Mouse (Mus musculus) NIH3T3 (cell line): ENCODE measurements around the gene Dpm2.

ENCODE experiments used
- DNase-seq: peaks from one replicate; pipeline ENCODE4 v3.0.0-alpha.2; 2012; ENCODE audit warnings: low read depth

Gene Dpm2

GRCm38 (mm10) chr2:32570698-32571494 is at the start of gene Dpm2:
Gene Dpm2 (plus strand): TSS chr2:32570858.
- peak; percentile 94 for DNase-seq

DNA sequence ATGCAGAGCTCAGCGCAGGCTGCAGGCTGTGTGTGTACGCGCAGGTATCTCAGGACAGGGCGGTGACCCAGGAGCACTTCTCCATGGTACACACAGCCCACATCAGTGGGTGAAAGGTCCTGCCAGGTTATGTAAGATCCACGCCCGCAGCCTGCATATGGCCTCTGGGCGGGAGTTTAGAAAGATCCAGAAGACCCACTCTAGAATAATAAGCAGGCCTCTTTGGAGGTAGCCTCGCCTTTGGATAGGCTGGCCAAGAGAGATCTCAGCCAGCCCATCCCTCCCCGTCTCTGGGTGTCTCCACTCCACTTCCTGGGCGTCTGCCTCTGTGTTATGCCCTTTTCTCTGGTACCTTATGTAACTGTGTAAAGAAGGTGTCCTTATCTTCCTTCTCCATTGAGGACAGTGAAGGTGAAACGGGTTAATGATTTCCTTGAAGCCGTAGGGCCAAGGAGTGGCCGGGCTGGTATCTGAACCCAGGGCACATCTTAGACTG is 46.1 kb upstream of the Dpm2 start:
- DNase-seq = no peak

GRCm38 (mm10) chr2:32525816-32526215 is 44.8 kb upstream of the Dpm2 start:
- DNase-seq = no peak

- no peak for DNase-seq
Observed at GRCm38 (mm10) chr2:32527468-32527966, 43.1 kb upstream of the Dpm2 start.

DNA sequence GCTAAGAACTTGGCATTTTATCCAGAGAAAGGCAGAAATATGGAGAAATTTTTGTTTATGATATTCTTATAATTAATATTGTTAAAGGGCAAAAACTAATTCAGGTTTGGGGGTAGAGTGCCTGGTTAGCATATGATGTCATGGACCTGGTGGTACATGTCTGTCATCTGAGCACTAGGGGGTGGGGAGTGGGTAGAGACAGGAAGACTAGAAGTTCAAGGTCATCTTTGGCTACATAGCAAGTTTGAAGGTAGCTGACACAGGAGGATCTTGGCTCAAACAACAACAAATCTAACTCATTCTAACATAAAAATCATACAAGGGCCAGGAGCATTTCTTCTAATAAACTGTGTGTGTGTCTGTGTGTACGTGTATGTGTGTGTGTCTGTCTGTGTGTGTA is 42.3 kb upstream of the Dpm2 start:
- no peak for DNase-seq

DNA sequence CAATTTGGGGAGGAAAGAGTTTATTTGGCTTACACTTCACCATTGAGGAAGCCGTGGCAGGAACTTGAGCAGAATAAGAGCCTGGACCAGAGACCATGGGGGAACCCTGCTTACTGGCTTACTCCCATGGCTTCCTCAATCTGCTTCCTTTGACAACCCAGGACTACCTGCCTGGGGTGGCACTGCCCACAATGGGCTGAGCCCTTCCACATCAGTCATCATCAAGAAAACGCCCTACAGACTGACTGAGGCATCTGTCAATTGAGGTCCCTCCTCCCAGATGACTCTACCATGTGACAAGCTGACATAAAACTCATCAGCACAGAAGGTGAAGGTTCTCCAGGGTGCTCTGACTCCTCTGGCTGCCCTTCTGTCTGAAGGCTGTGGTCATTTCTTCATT is 40.2 kb upstream of the Dpm2 start:
- DNase-seq = no peak

DNA sequence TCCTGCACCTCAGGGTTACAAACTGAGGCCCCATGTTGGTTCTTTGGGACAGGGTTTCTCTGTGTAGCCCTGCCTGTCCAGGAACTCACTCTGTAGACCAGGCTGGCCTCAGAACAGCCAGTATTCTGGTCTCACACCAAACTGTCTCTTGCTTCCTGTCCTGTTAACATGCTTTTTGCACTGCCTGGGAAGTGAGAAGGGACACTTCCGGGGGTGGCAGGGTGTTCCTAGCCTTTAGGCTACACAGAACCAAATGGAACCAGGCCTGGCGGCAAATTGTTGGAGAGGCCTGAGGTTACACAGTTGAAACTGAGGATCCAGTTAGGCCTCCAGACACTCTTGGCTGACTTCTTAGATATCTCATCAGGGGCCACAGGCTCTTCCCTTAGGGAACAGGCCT is 37.5 kb upstream of the Dpm2 start:
- DNase-seq = no peak

DNA sequence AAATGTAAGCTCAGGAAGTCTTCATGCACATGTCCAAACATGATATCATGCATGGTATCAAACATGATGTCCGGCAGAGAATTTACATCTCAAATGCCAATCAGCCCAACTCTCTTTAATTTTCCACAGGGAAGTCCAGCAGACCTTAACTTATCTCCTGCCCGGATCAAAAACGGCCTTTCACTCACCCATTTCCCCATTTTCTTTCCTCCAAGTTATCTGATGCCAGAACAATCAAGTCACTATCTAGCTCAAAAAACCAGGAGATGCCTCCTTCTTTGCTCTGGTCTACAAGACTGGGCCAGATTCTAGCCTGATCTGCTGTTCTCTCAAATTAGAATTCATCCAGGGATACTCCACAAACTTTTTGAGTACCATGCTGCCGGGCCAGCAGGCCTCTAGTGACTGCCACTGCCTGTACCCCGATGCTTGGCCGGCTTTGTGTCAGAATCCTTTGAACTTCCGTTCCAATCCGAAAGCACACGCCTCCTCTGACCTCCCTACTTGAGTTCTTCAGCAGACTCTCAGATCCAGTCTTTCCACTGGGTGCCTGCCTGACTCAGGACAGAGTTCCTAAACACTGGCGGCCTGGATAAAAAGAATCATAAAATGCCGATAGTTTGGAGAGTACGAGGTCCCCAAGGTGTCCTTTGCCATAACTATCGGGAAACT is 36.5 kb upstream of the Dpm2 start:
- DNase-seq = peak; percentile 53

- peak; percentile 99 for DNase-seq
Observed at GRCm38 (mm10) chr2:32534733-32535471, 35.8 kb upstream of the Dpm2 start, which contains the start of gene Fam102a. Gene Fam102a (plus strand): TSS chr2:32535332.

DNA sequence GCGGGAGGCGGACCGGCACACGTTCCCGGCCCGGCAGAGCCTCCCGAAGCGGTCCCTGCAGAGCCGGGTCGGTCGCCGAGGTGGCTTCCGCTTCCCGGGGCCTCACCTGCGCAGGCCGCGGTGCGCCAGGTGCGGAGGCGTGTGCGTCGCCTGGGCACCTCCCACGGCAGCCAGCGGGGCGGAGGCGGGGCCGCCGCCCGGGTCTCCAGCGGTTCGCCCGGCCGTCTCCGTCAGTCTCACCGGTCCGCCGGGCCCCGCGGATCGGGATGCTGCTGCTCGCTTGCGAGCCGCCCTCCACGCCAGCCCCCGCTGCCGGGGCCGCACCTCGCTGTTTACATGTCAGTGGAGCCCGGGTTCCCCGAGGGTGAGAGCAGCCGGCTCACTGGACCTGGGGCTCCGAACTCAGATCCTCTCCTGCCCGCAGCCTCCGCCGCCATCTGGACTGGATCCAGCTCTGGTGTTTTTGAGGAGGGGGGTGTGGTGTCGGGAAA is 35.1 kb upstream of the Dpm2 start:
- DNase-seq = peak; percentile 55

- DNase-seq = peak; percentile 50
Observed at GRCm38 (mm10) chr2:32536086-32536633, 34.5 kb upstream of the Dpm2 start.

DNA sequence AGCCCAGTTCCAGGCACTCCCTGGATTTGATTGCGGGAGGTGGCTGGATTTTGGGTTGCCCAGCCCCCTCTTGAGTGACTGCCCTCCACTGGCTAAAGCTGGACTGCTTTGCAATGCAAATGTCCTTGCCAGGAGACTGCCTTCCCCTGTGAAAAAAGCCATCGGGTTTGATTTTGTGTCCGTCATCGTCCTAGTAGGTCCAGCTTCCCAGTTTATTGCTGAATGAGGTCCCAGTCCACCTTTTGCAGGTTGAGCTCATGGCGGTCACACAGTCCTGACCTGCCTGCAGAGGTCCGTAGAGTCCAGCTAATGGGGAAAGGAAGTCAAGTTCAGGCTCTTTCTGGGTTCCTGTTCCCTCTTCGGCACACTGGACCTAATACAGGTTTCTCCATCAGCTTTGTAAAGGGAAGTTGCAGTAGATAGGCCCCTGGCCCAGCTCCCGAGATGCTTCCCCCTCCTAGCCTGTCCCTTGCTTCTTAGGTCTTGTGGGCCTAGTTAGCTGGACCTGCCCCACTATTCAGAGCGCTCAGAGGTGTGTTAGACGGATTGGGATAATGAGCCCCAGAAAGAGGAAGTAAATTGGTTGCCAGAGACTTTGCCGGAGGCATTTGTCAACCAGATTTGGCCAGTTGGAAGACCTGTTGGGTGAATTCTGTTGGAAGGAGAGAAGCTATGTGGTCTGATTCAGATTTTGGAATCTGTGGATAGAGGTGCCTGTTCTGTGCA is 33.9 kb upstream of the Dpm2 start:
- peak; percentile 78 for DNase-seq

DNA sequence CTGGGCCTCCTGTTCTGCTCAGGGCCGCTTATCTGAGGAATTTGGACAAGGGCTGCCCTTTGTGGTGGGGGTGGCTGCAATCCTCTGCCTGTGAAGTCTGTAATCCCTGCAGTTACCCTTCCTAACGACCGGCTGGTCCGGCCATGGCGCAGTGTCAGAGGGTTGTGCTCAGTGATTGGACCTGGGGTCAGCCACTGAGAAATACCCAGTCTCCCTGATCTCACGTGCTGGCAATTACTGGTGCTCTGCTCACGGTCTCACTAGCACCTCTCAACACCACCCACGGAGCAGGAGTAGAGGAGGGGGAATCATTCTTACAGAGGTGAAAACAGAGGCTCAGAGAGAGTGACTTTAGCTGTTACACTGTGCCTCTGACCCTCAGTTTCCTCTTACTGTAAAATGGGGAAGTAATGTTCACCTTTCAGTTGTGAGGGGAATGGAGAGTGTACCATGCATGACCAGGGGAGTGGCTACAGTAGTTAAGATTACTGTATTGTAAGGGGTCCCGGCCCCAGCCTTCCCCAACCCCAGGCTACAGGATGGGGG is 33.2 kb upstream of the Dpm2 start:
- no peak for DNase-seq

DNA sequence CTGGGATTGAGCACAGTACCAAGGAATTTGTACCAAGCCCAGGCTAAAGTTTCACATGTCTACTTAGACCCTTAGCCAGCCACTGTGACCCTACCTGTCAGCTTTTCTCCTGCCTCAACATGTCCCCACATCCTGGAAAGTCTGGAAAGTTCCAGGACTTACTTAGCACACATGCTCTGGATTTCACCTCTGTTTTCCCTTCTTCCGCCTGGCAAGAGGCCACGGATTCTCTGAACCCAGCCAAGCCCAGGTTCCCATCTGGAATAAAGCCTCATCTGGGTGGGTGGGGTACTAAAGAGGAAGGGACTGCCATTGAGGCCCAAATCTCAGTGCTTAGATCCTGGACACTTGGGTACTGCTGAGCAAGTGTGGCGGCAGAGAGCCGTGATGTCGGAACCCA is 32.7 kb upstream of the Dpm2 start:
- DNase-seq = no peak

DNA sequence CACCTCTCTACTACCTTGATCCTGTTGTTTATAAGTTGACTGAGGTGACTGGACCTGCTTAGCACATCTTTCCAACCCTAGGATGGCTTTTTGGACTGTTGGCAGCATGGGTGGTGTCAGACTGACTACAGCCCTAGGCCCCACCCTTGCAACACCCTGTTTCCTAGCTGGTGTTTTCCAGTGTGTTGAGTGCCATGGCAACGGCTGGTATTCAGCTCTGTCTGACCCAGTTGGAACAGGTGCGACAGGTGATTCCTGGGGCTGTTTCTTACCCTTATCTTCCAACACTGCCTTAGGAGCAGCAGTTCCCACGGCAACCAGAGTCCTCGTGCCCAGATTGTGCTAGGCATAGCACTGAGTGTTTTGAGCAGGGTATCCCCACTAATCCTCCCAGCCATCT is 32.2 kb upstream of the Dpm2 start:
- no peak for DNase-seq

DNA sequence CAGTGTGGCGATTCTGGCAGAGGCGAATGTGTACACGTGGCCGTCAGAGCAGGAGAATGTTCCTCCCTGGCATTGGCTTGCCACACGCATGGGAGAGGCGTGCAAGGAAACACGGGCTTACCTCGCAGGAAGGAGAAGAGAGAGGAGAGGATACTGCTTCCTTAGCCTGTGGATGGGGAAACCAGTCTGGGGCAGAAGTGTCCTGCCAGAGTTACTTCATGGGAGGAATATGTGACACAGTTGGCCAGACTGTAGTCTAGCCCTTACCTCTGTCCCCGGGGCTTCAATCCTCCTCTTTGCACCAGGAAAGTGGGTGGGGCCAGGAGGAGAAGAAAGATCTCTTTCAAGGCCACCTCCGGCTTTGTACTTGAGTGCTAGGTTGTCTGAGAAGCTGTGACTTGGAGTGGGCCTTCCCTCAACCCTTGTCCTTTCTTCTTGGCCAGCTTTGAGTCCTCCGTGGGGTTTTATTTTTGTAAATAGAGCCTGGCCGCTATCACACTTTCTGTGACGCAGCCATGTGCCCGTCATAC is 31.1 kb upstream of the Dpm2 start:
- no peak for DNase-seq

DNA sequence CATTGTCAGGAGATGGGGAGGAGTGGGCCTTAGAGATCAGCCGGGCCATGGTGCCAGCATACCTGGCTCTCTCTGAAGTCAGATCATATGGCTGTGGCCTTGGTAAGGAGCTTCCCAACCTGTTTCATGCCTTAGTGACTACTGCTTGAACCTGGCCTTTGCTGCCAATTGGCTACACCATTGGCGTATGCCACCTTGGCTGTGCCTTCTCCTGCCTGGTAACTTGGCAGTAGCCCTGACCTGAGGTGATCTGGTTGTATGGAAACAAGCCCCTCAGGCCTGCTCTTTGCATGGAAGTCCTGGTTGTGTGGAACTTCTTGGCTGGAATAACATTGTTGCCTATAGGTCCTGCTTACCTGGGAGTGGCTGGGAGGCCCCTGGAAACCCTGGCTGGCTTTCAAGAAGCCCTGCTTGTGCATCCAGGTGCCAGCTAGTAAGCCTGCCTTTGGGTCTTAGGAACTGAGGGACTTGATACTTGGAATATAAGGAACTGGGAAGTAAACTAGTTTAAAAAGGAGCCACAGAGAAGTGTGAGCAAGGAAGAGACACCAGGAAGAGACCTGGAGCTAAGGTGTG is 29.2 kb upstream of the Dpm2 start:
- no peak for DNase-seq

DNA sequence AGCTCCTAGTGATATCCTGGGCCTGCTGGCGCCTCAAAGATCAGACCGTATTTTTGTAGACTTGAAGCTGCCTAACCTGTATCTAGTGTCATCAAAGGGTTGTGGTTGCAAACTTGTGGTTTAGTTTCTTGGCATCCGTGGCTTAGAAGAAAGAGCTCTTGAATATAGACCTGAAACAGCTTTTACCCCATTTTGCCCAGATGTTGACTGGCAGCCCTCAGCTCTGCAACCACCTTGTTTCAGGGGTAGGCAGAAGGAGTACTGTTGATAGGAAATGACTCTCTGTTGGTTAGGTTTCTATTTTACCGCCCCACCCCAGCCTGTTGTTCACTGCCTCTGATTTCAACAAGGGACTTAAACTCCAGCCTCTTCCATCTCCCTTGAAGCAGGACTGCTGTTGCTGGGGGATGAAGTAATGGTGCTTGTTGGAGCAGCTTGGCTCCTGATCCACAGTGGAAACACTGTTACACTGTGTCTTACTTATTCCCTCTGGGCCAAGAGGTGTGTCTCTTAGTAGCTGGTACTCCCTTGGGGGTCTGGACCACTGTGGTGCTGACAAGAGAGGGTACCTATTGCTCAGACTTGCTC is 28.6 kb upstream of the Dpm2 start:
- no peak for DNase-seq

DNA sequence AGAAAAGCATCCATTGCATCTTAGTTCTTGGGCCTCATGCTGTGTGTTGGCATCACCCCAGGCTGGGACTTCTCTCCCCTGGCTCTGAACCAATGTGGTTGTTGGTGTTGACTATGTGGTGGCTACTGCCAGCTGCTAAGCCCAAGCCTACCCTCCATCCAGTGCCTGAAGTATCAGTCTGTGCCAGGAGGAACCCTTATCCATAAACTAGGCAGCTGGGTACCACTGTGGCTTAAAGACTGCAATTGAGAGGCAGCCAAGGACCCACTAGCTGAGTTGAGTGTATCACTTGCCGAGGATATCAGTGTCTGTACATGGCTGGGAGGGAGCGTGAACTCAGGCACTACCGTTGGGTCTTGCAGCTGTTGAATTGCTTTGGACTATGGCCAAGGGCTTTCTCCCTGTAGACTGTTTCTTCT is 27.6 kb upstream of the Dpm2 start:
- peak; percentile 34 for DNase-seq

GRCm38 (mm10) chr2:32546951-32547350 is 23.7 kb upstream of the Dpm2 start:
- DNase-seq = no peak
